Mouse (Mus musculus) limb, embryonic 11.5 days (tissue): Measurements from ENCODE around the gene Cog1. TPM values are rescaled to one million over a fixed set of nuclear protein-coding genes. Genes with fewer than 3 reads are reported as not detected.

Source experiments
- ATAC-seq: fragments of 200-750 bp; cut with Nextera tagmentation; 2 replicates; pipeline ENCODE4 v1.8.0; 2017; ENCODE audit warnings: low read depth; ENCODE audit not compliant: insufficient number of reproducible peaks, low FRiP score, low TSS enrichment
- DNase-seq: peaks from one replicate; pipeline ENCODE4 v3.0.0-alpha.2; 2015; ENCODE audit warnings: low spot score
- H3K27ac ChIP-seq: fragments of 300-500 bp; sonication (generic); replicated peaks from 2 replicates; pipeline ENCODE4 v1.5.1; 2014; ENCODE audit warnings: low read depth, mild to moderate bottlenecking, low read length
- H3K27me3 ChIP-seq: fragments of 300-500 bp; sonication (generic); 2 replicates; pipeline ENCODE4 v1.6.1; 2014; ENCODE audit warnings: mild to moderate bottlenecking, low read length, mixed read lengths; ENCODE audit not compliant: control insufficient read depth, insufficient read depth
- H3K36me3 ChIP-seq: fragments of 300-500 bp; sonication (generic); 2 replicates; pipeline ENCODE4 v1.6.1; 2014; ENCODE audit warnings: mild to moderate bottlenecking, low read length, moderate library complexity, mixed read lengths; ENCODE audit not compliant: control insufficient read depth, insufficient read depth
- H3K4me1 ChIP-seq: fragments of 300-500 bp; sonication (generic); 2 replicates; pipeline ENCODE4 v1.6.1; 2014; ENCODE audit warnings: low read length, mixed read lengths; ENCODE audit not compliant: control insufficient read depth, insufficient read depth
- H3K4me2 ChIP-seq: fragments of 300-500 bp; sonication (generic); 2 replicates; pipeline ENCODE4 v1.6.1; 2014; ENCODE audit warnings: low read depth, mild to moderate bottlenecking, moderate library complexity; ENCODE audit not compliant: severe bottlenecking
- H3K4me3 ChIP-seq: fragments of 300-500 bp; sonication (generic); 2 replicates; pipeline ENCODE4 v1.5.1; 2014; ENCODE audit warnings: low read depth, low read length
- H3K9ac ChIP-seq: fragments of 300-500 bp; sonication (generic); 2 replicates; pipeline ENCODE4 v1.6.1; 2014; ENCODE audit warnings: mild to moderate bottlenecking, low read length
- H3K9me3 ChIP-seq: fragments of 300-500 bp; sonication (generic); 2 replicates; pipeline ENCODE4 v1.6.1; 2016; ENCODE audit warnings: low read length; ENCODE audit not compliant: control insufficient read depth
- WGBS: fragments of 180-500 bp; shearing (Covaris S2); extraction: QIAGEN DNeasy Blood & Tissue Kit; methylation state at CpG from one replicate; pipeline ENCODE4 v1.1.7; 2014; 5-methylcytosine and 5-hydroxymethylcytosine counted together
- polyA plus RNA-seq: library from polyadenylated mRNA; unstranded; fragments of >200 nt; fragmentation: Nextera tagmentation; extraction: Ambion mirVana; gene quantifications from 2 replicates; pipeline ENCODE4 v1.2.1, GENCODE M21; 2014

Gene Cog1
- polyA plus RNA-seq, 1 experiment from 2014 or later: 30.6 TPM

DNA sequence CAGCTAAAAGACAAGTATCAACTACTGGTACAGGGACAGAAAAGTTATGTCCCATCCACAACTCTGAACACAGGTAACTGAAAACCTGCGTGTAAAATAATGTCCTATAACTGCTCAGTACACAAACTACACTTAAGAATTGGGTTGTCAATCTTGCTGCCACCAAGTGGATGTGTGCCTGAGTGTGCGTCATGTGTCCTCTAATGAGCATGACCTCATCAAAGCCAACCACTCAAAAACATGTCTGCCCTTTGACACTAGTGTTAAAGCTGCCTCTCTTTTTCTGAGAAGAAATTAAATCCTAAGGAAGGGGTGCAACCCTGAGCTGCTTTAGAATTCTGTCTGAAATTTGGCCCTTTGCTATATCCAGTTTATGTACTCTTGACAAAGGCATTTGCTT is 15.3 kb downstream of the Cog1 start:
- no peaks in the 10 kb centered on the region for H3K9me3 ChIP-seq
- 86% methylated on average over 2 of the region's 2 CpGs for WGBS
- ATAC-seq (no peak), DNase-seq (no peak)
- no peak overlapping the region for H3K27ac ChIP-seq
- no peak overlapping the region for H3K4me2 ChIP-seq
- H3K9ac ChIP-seq: no peak overlapping the region
- H3K4me1 ChIP-seq: no peaks in the 10 kb centered on the region
- H3K36me3 ChIP-seq: peaks cover 15% of the 10 kb centered on the region
- H3K4me3 ChIP-seq: no peak overlapping the region
- no peaks in the 10 kb centered on the region for H3K27me3 ChIP-seq

DNA sequence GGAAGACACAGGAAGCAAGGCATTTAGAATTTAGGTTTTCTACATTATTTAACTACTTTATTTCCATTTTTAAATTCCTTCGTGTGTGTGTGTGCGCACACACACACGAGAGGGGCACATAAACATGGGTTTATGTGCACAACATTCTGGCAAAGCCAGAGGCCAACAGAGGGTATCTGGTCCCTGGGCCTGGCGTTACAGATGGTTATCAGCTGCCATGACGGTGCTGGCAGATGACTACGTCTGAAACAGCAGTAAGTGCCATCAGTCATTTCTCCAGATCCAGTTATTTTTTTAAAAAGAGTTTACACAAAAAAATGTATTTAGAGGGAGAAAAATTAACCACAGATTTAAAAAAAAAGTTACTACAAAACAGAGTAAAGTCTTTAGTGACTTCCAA is 17.2 kb downstream of the Cog1 start:
- Histone ChIP-seq H3K9ac (no peak overlapping the region), H3K27ac (no peak overlapping the region), H3K4me1 (no peaks in the 10 kb centered on the region), H3K36me3 (peaks cover 10% of the 10 kb centered on the region), H3K4me2 (no peak overlapping the region), H3K4me3 (no peak overlapping the region), H3K9me3 (no peaks in the 10 kb centered on the region), H3K27me3 (no peaks in the 10 kb centered on the region)
- DNase-seq (no peak), ATAC-seq (no peak)
- 81% methylated on average over 6 of the region's 6 CpGs for WGBS

DNA sequence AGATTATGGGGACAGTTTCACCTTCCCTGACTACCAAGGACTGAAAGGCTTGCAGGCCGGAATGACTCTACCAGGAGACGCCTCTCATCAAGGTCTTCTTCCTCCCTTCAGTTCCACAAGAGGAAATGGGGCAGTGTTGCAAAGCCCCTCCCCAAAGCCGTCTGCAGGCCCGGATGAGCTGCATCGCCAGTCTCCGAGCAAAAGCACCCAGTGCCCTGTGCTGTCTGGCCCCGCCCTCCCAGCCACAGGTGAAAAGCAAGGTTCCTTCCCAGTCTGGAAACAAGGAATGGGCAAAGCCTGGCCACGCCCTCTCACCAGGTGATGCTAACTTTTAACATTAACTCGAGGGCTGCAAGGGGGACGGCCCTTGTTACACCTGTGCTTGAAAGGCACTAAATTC is 17.7 kb downstream of the Cog1 start:
- H3K36me3 ChIP-seq: peaks cover 9% of the 10 kb centered on the region; the same call in 1 of the 2 replicates
- H3K4me3 ChIP-seq: no peak overlapping the region
- no peak overlapping the region for H3K27ac ChIP-seq
- no peak overlapping the region for H3K9ac ChIP-seq
- no peaks in the 10 kb centered on the region for H3K9me3 ChIP-seq
- no peaks in the 10 kb centered on the region for H3K4me1 ChIP-seq
- no peak for ATAC-seq
- no peak overlapping the region for H3K4me2 ChIP-seq
- H3K27me3 ChIP-seq: no peaks in the 10 kb centered on the region
- 45% methylated on average over 10 of the region's 10 CpGs for WGBS
- no peak for DNase-seq

DNA sequence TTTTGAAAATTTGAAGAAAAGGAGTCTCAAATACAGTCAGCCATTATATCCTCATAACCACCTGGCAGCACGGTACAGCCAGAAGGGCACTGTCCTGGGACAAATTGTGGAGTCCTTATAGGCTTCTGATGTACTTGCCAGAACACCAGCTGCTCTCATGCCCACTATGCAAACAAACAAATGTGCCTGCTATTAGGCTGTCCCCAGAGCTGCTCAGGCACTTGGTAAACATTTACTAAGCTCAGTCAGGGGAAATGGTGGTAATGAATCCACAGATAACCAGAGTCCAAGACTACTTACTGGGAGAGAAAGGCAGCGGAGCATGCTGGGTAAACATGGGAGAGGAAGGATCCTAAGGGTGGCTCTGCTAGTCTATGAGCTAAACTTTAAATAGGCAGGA is 18.2 kb downstream of the Cog1 start:
- ATAC-seq (no peak), DNase-seq (no peak)
- Histone ChIP-seq H3K4me3 (no peak overlapping the region), H3K9me3 (no peaks in the 10 kb centered on the region), H3K27me3 (no peaks in the 10 kb centered on the region), H3K4me1 (no peaks in the 10 kb centered on the region), H3K9ac (no peak overlapping the region), H3K27ac (no peak overlapping the region), H3K36me3 (peaks cover 4% of the 10 kb centered on the region; the same call in 1 of the 2 replicates), H3K4me2 (no peak overlapping the region)
- WGBS: 74% methylated on average over 2 of the region's 2 CpGs

DNA sequence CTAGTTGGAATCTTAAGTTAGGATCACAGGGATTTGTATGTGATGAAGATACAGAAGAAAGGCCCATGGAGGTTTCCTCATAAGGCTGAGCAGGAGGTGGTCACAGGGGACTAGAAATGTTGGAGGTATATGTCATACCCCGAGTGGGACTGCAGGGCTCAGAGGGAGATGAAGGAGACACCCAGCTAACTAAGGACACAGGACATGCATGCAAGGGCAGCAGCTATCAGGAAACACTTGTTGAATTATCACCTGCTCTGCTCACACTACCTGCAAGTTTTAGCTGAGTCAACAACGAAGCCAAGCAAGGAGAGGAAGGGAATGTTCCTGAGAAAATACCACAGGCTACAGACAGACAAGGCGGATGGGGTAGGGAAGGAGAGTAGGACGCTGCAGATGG is 18.7 kb downstream of the Cog1 start:
- 86% methylated on average over 4 of the region's 4 CpGs for WGBS
- Histone ChIP-seq H3K4me3 (no peak overlapping the region), H3K9me3 (no peaks in the 10 kb centered on the region), H3K4me2 (no peak overlapping the region), H3K27ac (no peak overlapping the region), H3K9ac (no peak overlapping the region), H3K4me1 (no peaks in the 10 kb centered on the region), H3K36me3 (peaks cover 4% of the 10 kb centered on the region; the same call in 1 of the 2 replicates), H3K27me3 (no peaks in the 10 kb centered on the region)
- DNase-seq (no peak), ATAC-seq (no peak)

DNA sequence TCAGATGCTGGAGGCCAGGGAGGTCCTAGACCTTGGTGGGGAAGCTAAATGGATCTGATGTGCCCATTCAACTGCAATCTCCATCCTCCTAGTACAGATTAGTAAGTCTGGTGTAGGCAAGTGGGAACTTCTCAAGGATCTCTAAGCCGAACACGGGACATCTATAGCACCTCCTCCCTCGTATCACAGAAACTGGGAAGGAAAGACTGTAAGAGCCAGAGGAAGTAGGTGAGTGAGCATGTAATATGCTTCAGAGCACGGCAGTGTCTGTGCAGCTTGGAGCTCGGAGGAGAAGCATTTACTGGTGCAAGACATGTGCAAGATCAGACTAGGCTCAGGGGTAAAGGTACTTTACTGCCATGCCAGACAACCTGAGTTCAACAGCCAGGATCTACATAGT is 19.9 kb downstream of the Cog1 start:
- H3K4me3 ChIP-seq: no peak overlapping the region
- 92% methylated on average over 5 of the region's 5 CpGs for WGBS
- peaks cover 6% of the 10 kb centered on the region; the same call in 1 of the 2 replicates for H3K36me3 ChIP-seq
- no peaks in the 10 kb centered on the region for H3K9me3 ChIP-seq
- no peak for ATAC-seq
- H3K27me3 ChIP-seq: no peaks in the 10 kb centered on the region
- H3K4me2 ChIP-seq: no peak overlapping the region
- H3K4me1 ChIP-seq: no peaks in the 10 kb centered on the region
- DNase-seq: no peak
- no peak overlapping the region for H3K9ac ChIP-seq
- H3K27ac ChIP-seq: no peak overlapping the region

DNA sequence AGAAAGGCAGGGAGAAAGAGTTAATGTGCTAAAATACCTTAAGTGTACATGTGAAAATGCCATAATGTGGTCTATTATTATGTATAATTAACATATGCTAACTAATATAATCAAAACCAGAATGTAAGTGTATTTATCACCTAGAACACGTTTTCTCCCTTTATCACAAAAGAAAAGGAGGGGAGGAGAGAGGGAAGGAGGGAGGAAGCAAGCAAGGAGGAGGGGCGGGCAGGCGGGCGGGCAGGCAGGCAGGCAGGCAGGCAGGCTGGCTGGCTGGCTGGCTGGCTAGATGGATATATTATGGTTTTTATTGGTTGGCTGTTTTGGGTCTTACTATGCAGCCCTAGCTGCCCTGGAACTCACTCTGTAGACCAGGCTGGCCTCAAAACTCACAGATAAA is 20.7 kb downstream of the Cog1 start:
- H3K36me3 ChIP-seq: peaks cover 2% of the 10 kb centered on the region; the same call in 1 of the 2 replicates
- ATAC-seq (no peak), DNase-seq (no peak)
- H3K27me3 ChIP-seq: no peaks in the 10 kb centered on the region
- 75% methylated on average over 4 of the region's 4 CpGs for WGBS
- no peak overlapping the region for H3K9ac ChIP-seq
- H3K27ac ChIP-seq: no peak overlapping the region
- H3K4me1 ChIP-seq: no peaks in the 10 kb centered on the region
- H3K4me2 ChIP-seq: no peak overlapping the region
- no peak overlapping the region for H3K4me3 ChIP-seq
- H3K9me3 ChIP-seq: no peaks in the 10 kb centered on the region

DNA sequence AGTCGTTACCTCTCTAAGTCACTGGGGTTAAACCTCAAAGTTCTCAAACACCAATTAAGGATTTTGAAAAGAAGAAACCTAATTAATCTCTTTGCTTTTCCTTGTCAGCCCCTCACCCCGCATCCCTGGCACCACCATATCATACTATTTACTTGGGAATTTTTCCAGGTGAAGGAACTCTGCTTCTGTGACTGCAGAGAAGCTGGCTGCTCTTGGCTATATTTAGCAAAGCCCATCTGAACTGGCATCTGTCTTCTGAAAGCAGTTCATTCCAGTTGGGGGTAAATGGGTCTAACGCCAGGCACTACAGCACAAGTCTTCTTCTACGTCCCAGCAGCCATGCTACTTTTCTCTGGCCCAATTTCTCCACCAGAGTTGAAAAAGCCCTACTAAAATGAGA is 24.6 kb downstream of the Cog1 start:
- WGBS: 99% methylated on average over 4 of the region's 4 CpGs
- Histone ChIP-seq H3K9me3 (no peaks in the 10 kb centered on the region), H3K4me2 (no peak overlapping the region), H3K4me3 (no peak overlapping the region), H3K9ac (no peak overlapping the region), H3K36me3 (peaks cover 10% of the 10 kb centered on the region; the same call in 1 of the 2 replicates), H3K4me1 (no peaks in the 10 kb centered on the region), H3K27ac (no peak overlapping the region), H3K27me3 (no peaks in the 10 kb centered on the region)
- no peak for DNase-seq
- no peak for ATAC-seq

DNA sequence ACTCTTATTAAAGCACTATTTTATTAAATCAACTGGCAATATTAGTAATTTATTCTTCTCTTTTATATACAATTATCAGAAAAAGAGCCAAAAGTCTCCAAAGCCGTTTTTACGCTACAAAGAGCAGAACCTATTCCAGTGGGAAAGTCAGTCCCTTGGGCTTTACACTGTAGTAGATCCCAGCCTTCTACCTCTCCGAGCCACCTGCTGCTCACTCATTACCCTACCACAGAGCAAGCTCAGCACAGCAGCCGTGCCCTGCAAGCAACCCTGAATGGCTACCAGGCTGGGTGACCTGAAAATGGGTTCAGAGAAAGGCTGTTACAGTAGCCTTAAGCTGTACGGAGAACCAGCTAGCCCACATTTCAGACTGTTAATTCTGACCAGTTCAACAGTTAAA is 25.6 kb downstream of the Cog1 start:
- ATAC-seq: no peak
- Histone ChIP-seq H3K27me3 (no peaks in the 10 kb centered on the region), H3K4me2 (no peak overlapping the region), H3K9me3 (no peaks in the 10 kb centered on the region), H3K4me3 (no peak overlapping the region), H3K9ac (no peak overlapping the region), H3K27ac (no peak overlapping the region), H3K4me1 (no peaks in the 10 kb centered on the region), H3K36me3 (peaks cover 10% of the 10 kb centered on the region; the same call in 1 of the 2 replicates)
- 90% methylated on average over 5 of the region's 5 CpGs for WGBS
- DNase-seq: no peak
